Mouse (Mus musculus): Measurements from ENCODE around the gene Ppp3ca.

Gene Ppp3ca

DNA sequence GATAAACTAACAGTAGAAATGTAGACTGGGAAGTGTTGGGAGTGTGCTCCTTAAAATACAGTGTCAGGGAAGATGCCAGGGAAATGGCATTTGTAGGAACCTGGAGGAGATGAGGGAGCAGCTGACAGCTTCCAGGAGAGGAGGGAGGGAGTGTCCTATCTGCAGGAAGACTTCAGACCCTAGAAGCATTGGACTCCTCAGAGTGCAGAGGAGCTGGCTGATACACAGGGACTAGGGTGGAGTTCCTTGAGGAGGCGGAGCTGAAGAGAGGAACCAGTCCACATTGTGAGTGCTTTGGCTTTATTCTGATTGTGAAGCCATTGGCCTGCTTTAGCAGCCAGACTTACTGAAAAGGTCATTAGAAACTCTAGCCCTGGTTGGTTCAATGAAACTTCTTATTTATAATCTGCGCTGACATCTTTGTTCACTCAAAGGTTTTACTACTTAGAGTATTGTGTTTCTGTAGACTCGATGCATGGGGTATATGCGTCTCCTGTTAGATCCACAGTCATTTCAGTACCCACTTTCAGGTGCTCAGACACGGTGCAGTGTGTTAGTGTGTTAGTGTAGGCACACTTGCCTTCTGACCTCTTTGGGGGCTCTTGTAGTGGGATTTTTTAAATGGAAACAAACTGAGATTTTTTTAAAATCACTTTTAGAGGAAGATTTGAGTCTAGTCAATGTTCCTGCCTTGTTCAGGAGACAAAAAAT, 99.0 kb downstream of the Ppp3ca start:
- peaks cover 7% of the 10 kb centered on the region; the same call in 1 of the 2 replicates for H3K4me1 ChIP-seq (replicated peaks; ENCODE audit: low read depth, low read length)

DNA sequence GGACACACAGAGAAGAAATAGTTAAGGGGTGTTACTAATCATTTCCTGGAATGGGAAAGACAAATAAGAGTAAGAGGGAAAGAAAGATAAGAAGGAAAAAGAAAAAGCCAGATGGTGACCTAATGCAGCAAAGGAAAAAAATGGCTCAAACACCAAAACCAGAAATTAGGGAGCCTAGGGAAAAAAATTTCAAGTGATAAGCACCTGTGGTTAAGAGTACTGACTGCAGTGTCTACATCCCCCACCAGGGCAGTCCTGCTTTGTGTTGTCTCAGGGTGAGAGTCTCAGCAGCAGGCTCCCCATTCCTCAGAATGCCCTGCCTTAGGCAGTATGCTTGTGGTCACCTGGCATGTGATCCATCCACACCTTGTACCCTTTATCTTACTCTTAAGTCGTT, 99.6 kb downstream of the Ppp3ca start:
- Histone ChIP-seq H3K36me3 (ENCODE audit: insufficient read depth, low read length) (no peaks in the 10 kb centered on the region), H3K4me3 (replicated peaks; ENCODE audit: low read length) (no peak overlapping the region), H3K9me3 (ENCODE audit: low read length) (no peaks in the 10 kb centered on the region), H3K27me3 (ENCODE audit: insufficient read depth, low read length) (no peaks in the 10 kb centered on the region), H3K4me1 (replicated peaks; ENCODE audit: low read depth, low read length) (peaks cover 7% of the 10 kb centered on the region; the same call in 1 of the 2 replicates)
- TF ChIP-seq POU5F1 (IDR thresholded peaks at IDR 0.05; ENCODE audit: borderline replicate concordance, low read length), result no peak
- no peak for TF ChIP-seq NANOG (IDR thresholded peaks at IDR 0.05; ENCODE audit: borderline replicate concordance, low read length)

More for the DNA sequence above, 99.0 kb downstream of the Ppp3ca start:
- TF ChIP-seq NANOG (IDR thresholded peaks at IDR 0.05; ENCODE audit: borderline replicate concordance, low read length) (no peak), CTCF (conservative IDR thresholded peaks at IDR 0.05; ENCODE audit: low read length) (no peak), POU5F1 (IDR thresholded peaks at IDR 0.05; ENCODE audit: borderline replicate concordance, low read length) (no peak)
- no peaks in the 10 kb centered on the region for H3K27me3 ChIP-seq (ENCODE audit: insufficient read depth, low read length)
- H3K4me3 ChIP-seq (replicated peaks; ENCODE audit: low read length), result no peak overlapping the region
- no peaks in the 10 kb centered on the region for H3K36me3 ChIP-seq (ENCODE audit: insufficient read depth, low read length)
- H3K9me3 ChIP-seq (ENCODE audit: low read length), result no peaks in the 10 kb centered on the region

DNA sequence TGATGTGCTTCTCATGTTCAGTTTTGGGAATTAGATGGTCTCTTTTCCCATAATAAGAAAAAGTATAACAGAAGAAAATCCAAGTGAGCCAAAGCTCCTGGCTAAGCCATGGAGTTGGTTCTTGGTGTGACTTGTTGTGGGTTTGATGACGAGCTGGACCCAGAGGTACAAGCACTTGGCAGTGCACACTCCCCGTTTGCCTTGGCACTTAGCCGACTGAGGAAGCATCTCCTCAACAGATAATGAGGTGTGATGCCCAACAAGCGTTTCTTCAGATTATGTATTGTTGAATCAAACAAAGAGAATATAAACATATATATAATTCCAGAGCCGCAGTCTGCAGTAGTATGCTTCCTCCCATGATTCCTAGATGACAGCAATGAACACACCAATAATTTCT, 101.8 kb downstream of the Ppp3ca start:
- no peak overlapping the region for H3K4me3 ChIP-seq (replicated peaks; ENCODE audit: low read length)
- no peak for TF ChIP-seq POU5F1 (IDR thresholded peaks at IDR 0.05; ENCODE audit: borderline replicate concordance, low read length)

DNA sequence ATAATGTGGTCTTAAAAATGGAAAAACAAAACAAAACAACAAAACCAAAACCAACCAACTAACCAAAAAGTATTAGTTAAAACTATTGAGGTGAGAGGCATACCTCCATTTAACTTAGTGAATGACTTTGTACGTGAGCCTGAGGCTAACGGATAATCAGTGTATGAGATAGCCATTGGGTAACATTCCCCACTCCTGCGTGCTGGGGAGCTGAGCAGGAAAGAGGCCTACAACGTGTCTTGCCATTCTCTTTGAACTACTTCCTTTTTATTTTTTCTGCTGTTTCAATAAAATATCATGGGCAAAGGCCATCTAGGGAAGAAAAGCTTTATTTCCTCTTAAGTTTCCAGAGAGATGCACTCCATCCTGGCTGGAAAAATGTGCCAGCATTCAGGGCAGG, 103.3 kb downstream of the Ppp3ca start:
- Histone ChIP-seq H3K27me3 (ENCODE audit: insufficient read depth, low read length) (no peaks in the 10 kb centered on the region), H3K4me3 (replicated peaks; ENCODE audit: low read length) (no peak overlapping the region), H3K4me1 (replicated peaks; ENCODE audit: low read depth, low read length) (peaks cover 7% of the 10 kb centered on the region; the same call in 1 of the 2 replicates), H3K36me3 (ENCODE audit: insufficient read depth, low read length) (no peaks in the 10 kb centered on the region), H3K9me3 (ENCODE audit: low read length) (no peaks in the 10 kb centered on the region)
- TF ChIP-seq POU5F1 (IDR thresholded peaks at IDR 0.05; ENCODE audit: borderline replicate concordance, low read length), result no peak

More for the DNA sequence above, 101.8 kb downstream of the Ppp3ca start:
- Histone ChIP-seq H3K9me3 (ENCODE audit: low read length) (no peaks in the 10 kb centered on the region), H3K4me1 (replicated peaks; ENCODE audit: low read depth, low read length) (peaks cover 7% of the 10 kb centered on the region; the same call in 1 of the 2 replicates), H3K36me3 (ENCODE audit: insufficient read depth, low read length) (no peaks in the 10 kb centered on the region), H3K27me3 (ENCODE audit: insufficient read depth, low read length) (no peaks in the 10 kb centered on the region)

DNA sequence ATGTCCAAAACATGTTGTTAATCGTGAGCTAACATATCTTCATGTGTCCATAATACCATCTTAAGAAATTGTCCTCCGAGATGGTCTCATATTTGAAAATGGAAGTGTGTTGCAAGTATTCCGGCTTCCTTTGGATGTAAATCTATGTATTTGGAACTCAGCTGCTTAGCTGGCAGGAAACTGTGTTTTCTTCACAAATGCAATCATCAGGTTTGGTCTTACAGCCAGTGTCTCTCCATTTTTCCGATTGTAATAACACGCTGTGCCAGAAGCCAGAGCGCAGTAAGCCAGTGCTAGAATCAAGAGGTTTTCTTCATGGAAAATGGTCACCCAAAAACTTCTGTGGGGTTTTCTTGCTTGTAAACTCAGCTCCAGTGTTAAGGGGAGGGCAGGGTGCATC, 104.3 kb downstream of the Ppp3ca start:
- H3K4me3 ChIP-seq (replicated peaks; ENCODE audit: low read length), result no peak overlapping the region
- TF ChIP-seq POU5F1 (IDR thresholded peaks at IDR 0.05; ENCODE audit: borderline replicate concordance, low read length) (no peak), CTCF (conservative IDR thresholded peaks at IDR 0.05; ENCODE audit: low read length) (no peak), NANOG (IDR thresholded peaks at IDR 0.05; ENCODE audit: borderline replicate concordance, low read length) (no peak)
- H3K36me3 ChIP-seq (ENCODE audit: insufficient read depth, low read length), result no peaks in the 10 kb centered on the region
- H3K9me3 ChIP-seq (ENCODE audit: low read length), result no peaks in the 10 kb centered on the region
- peaks cover under 1% of the 10 kb centered on the region; the same call in 1 of the 2 replicates for H3K4me1 ChIP-seq (replicated peaks; ENCODE audit: low read depth, low read length)
- H3K27me3 ChIP-seq (ENCODE audit: insufficient read depth, low read length), result no peaks in the 10 kb centered on the region

DNA sequence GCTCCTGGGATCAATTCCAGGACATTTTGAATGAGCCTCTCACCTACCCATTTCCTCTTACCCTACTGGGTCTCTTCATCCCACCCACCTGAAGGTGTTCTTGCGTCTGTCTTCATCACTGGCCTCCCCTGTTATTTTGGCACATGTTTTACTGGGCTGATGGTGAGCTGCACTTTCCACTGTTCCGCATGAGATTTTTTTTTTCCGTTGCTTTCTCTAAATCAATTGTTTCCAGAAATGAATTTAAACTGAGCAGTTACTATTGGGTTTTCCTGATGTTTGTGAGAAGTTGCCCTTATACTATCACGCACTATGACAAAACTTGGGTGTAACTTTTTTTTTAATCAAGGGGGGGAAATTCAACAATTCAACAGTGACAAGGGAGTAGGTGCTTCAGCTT, 106.6 kb downstream of the Ppp3ca start:
- no peak for TF ChIP-seq NANOG (IDR thresholded peaks at IDR 0.05; ENCODE audit: borderline replicate concordance, low read length)
- no peak for TF ChIP-seq CTCF (conservative IDR thresholded peaks at IDR 0.05; ENCODE audit: low read length)
- no peak for TF ChIP-seq POU5F1 (IDR thresholded peaks at IDR 0.05; ENCODE audit: borderline replicate concordance, low read length)
- H3K27me3 ChIP-seq (ENCODE audit: insufficient read depth, low read length), result no peaks in the 10 kb centered on the region
- no peaks in the 10 kb centered on the region for H3K4me1 ChIP-seq (replicated peaks; ENCODE audit: low read depth, low read length)
- H3K36me3 ChIP-seq (ENCODE audit: insufficient read depth, low read length), result no peaks in the 10 kb centered on the region
- no peak overlapping the region for H3K4me3 ChIP-seq (replicated peaks; ENCODE audit: low read length)
- no peaks in the 10 kb centered on the region for H3K9me3 ChIP-seq (ENCODE audit: low read length)

DNA sequence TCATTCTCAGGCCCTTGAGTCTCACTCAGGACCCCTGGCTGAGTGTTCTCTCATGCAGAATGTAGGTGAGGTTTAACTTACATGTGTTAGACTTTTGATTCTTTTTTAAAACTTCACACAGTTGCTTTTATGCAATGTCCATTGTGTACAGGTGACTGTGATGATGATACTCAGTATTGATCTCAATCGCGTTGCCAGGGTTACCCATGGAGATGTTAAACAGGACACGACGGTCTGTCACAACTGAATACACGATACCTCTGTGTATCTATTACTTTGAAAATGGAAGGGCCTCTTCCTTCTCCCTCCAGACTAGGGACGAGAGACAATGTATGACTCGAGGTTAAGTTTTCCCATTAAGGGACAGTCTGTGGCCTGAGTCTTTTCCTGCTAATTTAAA, 107.5 kb downstream of the Ppp3ca start:
- H3K27me3 ChIP-seq (ENCODE audit: insufficient read depth, low read length), result no peaks in the 10 kb centered on the region
- H3K9me3 ChIP-seq (ENCODE audit: low read length), result no peaks in the 10 kb centered on the region
- H3K36me3 ChIP-seq (ENCODE audit: insufficient read depth, low read length), result no peaks in the 10 kb centered on the region
- no peak overlapping the region for H3K4me3 ChIP-seq (replicated peaks; ENCODE audit: low read length)
- no peak for TF ChIP-seq POU5F1 (IDR thresholded peaks at IDR 0.05; ENCODE audit: borderline replicate concordance, low read length)
- TF ChIP-seq NANOG (IDR thresholded peaks at IDR 0.05; ENCODE audit: borderline replicate concordance, low read length), result no peak
- no peak for TF ChIP-seq CTCF (conservative IDR thresholded peaks at IDR 0.05; ENCODE audit: low read length)
- no peaks in the 10 kb centered on the region for H3K4me1 ChIP-seq (replicated peaks; ENCODE audit: low read depth, low read length)

DNA sequence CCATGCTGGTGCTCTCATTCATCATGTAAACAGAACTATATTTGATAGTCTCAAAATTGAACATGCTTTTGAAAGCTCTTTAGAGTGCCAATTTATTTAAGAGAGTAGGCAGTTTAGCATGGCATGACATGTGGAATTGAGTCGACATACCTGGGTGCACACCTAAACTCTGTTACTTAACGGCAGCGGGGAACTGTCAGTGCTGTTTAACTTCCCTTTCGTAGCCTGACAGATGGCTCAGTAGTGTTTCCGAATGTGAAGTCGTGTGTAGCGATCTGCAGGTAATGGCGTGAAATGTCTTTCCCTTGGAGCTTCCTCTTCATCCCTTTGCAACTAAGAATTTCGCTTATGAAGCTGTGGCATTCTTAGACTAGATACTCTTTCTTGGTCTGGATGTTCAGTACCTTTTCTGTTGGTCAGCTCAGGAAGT, 107.9 kb downstream of the Ppp3ca start:
- no peaks in the 10 kb centered on the region for H3K9me3 ChIP-seq (ENCODE audit: low read length)
- TF ChIP-seq POU5F1 (IDR thresholded peaks at IDR 0.05; ENCODE audit: borderline replicate concordance, low read length), result no peak
- no peak for TF ChIP-seq CTCF (conservative IDR thresholded peaks at IDR 0.05; ENCODE audit: low read length)
- TF ChIP-seq NANOG (IDR thresholded peaks at IDR 0.05; ENCODE audit: borderline replicate concordance, low read length), result no peak

DNA sequence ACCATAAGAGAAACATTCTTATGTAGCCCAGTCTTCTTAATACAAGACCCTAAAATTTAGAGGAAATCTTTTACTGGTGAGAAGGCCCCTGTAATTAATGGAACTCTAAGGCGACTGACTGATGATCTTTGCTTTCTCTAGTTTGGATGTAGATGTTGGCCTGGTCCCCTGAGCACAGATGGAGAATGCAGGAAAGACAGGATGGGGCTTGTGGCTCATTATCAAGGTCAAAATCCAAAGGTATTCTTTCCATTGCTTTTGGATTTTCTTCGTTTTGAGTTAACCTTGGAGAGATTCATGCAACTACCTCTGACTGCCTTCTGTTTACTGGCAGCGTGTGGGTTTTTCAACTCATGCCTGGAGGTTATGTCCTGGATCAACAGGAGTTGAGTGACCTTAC, 110.4 kb downstream of the Ppp3ca start:
- H3K27me3 ChIP-seq (ENCODE audit: insufficient read depth, low read length), result no peaks in the 10 kb centered on the region
- H3K4me3 ChIP-seq (replicated peaks; ENCODE audit: low read length), result no peak overlapping the region
- TF ChIP-seq POU5F1 (IDR thresholded peaks at IDR 0.05; ENCODE audit: borderline replicate concordance, low read length) (no peak), NANOG (IDR thresholded peaks at IDR 0.05; ENCODE audit: borderline replicate concordance, low read length) (no peak), CTCF (conservative IDR thresholded peaks at IDR 0.05; ENCODE audit: low read length) (no peak)
- no peaks in the 10 kb centered on the region for H3K9me3 ChIP-seq (ENCODE audit: low read length)
- no peaks in the 10 kb centered on the region for H3K36me3 ChIP-seq (ENCODE audit: insufficient read depth, low read length)
- no peaks in the 10 kb centered on the region for H3K4me1 ChIP-seq (replicated peaks; ENCODE audit: low read depth, low read length)

More for the DNA sequence above, 107.9 kb downstream of the Ppp3ca start:
- Histone ChIP-seq H3K4me3 (replicated peaks; ENCODE audit: low read length) (no peak overlapping the region), H3K27me3 (ENCODE audit: insufficient read depth, low read length) (no peaks in the 10 kb centered on the region), H3K36me3 (ENCODE audit: insufficient read depth, low read length) (no peaks in the 10 kb centered on the region), H3K4me1 (replicated peaks; ENCODE audit: low read depth, low read length) (no peaks in the 10 kb centered on the region)
